Mouse (Mus musculus) liver, postnatal 0 days (tissue): Measurements from ENCODE around the gene Gm7879. TPM values are rescaled to one million over a fixed set of nuclear protein-coding genes. Genes with fewer than 3 reads are reported as not detected.
A peak's percentile ranks its signal among the peaks of the same experiment; 100 is the strongest.

Source experiments
- ATAC-seq: fragments of 200-750 bp; cut with Nextera tagmentation; 2 replicates; pipeline ENCODE4 v1.8.0; 2017; ENCODE audit warnings: mild to moderate bottlenecking, moderate library complexity
- DNase-seq: peaks from one replicate; pipeline ENCODE4 v3.0.0-alpha.2; 2016
- H3K27ac ChIP-seq: fragments of 300-500 bp; sonication (generic); 2 replicates; pipeline ENCODE4 v1.5.1; 2014; ENCODE audit warnings: antibody characterized with exemption, moderate library complexity, mild to moderate bottlenecking, low read depth
- H3K27me3 ChIP-seq: fragments of 300-500 bp; sonication (generic); 2 replicates; pipeline ENCODE4 v1.6.1; 2014; ENCODE audit warnings: low read length, control low read depth, mixed read lengths; ENCODE audit not compliant: insufficient read depth
- H3K36me3 ChIP-seq: fragments of 300-500 bp; sonication (generic); replicated peaks from 2 replicates; pipeline ENCODE4 v1.6.1; 2014; ENCODE audit warnings: mild to moderate bottlenecking, control low read depth, low read length, moderate library complexity, mixed read lengths; ENCODE audit not compliant: insufficient read depth
- H3K4me1 ChIP-seq: fragments of 300-500 bp; sonication (generic); 2 replicates; pipeline ENCODE4 v1.6.1; 2014; ENCODE audit warnings: antibody characterized with exemption, mild to moderate bottlenecking, control low read depth; ENCODE audit not compliant: insufficient read depth
- H3K4me2 ChIP-seq: fragments of 300-500 bp; sonication (generic); 2 replicates; pipeline ENCODE4 v1.6.1; 2014; ENCODE audit warnings: low read depth, mild to moderate bottlenecking, low read length, moderate library complexity, mixed read lengths
- H3K4me3 ChIP-seq: fragments of 300-500 bp; sonication (generic); 2 replicates; pipeline ENCODE4 v1.5.1; 2014; ENCODE audit warnings: low read depth, low read length
- H3K9ac ChIP-seq: fragments of 300-500 bp; sonication (generic); replicated peaks from 2 replicates; pipeline ENCODE4 v1.6.1; 2014; ENCODE audit warnings: mild to moderate bottlenecking, moderate library complexity
- H3K9me3 ChIP-seq: fragments of 300-500 bp; sonication (generic); 2 replicates; pipeline ENCODE4 v1.6.1; 2016; ENCODE audit warnings: mild to moderate bottlenecking, control low read depth, low read length, mixed read lengths
- CTCF ChIP-seq: sonication (generic); IDR thresholded peaks from 2 replicates; pipeline ENCODE4 v1.5.1; 2016; ENCODE audit warnings: antibody characterized with exemption, low read depth
- EP300 ChIP-seq: IDR thresholded peaks from 2 replicates; pipeline ENCODE4 v1.6.1; 2016; ENCODE audit warnings: antibody characterized with exemption, low read depth, mild to moderate bottlenecking
- WGBS: fragments of 180-500 bp; shearing (Covaris S2); extraction: QIAGEN DNeasy Blood & Tissue Kit; methylation state at CpG from one replicate; pipeline ENCODE4 v1.1.7; 2014; ENCODE audit not compliant: insufficient replicate concordance; 5-methylcytosine and 5-hydroxymethylcytosine counted together
- polyA plus RNA-seq: library from polyadenylated mRNA; unstranded; fragments of >200 nt; fragmentation: Nextera tagmentation; extraction: Ambion mirVana; gene quantifications from 2 replicates; pipeline ENCODE4 v1.2.1, GENCODE M21; 2015

Gm7879 gene
- polyA plus RNA-seq, 1 experiment from 2014 or later: 0.51 TPM

- Histone ChIP-seq H3K36me3 (no peaks in the 10 kb centered on the region), H3K4me3 (no peak overlapping the region), H3K4me1 (no peaks in the 10 kb centered on the region), H3K27ac (no peak overlapping the region), H3K4me2 (no peak overlapping the region), H3K9ac (no peak overlapping the region), H3K9me3 (no peaks in the 10 kb centered on the region), H3K27me3 (no peaks in the 10 kb centered on the region)
- no peak for DNase-seq
- ATAC-seq: no peak
- TF ChIP-seq EP300: no peak
- TF ChIP-seq CTCF: no peak
- 51% methylated on average over 2 of the region's 2 CpGs for WGBS
Observed at GRCm38 (mm10) chr5:43933269-43933668, 20.3 kb downstream of the Gm7879 start.

GRCm38 (mm10) chr5:43947330-43947977 lies 34.5 kb downstream of the Gm7879 start:
- WGBS: 28% methylated on average over 9 of the region's 9 CpGs
- Histone ChIP-seq H3K27me3 (no peaks in the 10 kb centered on the region), H3K36me3 (no peaks in the 10 kb centered on the region), H3K4me2 (peak overlapping the region; percentile 73), H3K9ac (no peak overlapping the region), H3K9me3 (no peaks in the 10 kb centered on the region), H3K27ac (no peak overlapping the region), H3K4me1 (peaks cover 13% of the 10 kb centered on the region), H3K4me3 (no peak overlapping the region)
- TF ChIP-seq CTCF (no peak), EP300 (no peak)
- no peak for DNase-seq
- no peak for ATAC-seq

GRCm38 (mm10) chr5:43948111-43948743 lies 35.3 kb downstream of the Gm7879 start:
- no peaks in the 10 kb centered on the region for H3K9me3 ChIP-seq
- TF ChIP-seq CTCF: peak; percentile 5; the same call in 1 of the 2 replicates
- no peak for TF ChIP-seq EP300
- no peaks in the 10 kb centered on the region for H3K27me3 ChIP-seq
- peak; percentile 74 for DNase-seq
- H3K4me1 ChIP-seq: peaks cover 13% of the 10 kb centered on the region
- H3K4me2 ChIP-seq: peak overlapping the region; percentile 73
- H3K36me3 ChIP-seq: no peaks in the 10 kb centered on the region
- WGBS: under 1% methylated on average over 27 of the region's 27 CpGs
- peak; percentile 96 for ATAC-seq
- H3K4me3 ChIP-seq: peak overlapping the region; percentile 22
- peak overlapping the region; percentile 75; the same call in 1 of the 2 replicates for H3K27ac ChIP-seq
- no peak overlapping the region for H3K9ac ChIP-seq

GRCm38 (mm10) chr5:43948748-43949275 lies 35.9 kb downstream of the Gm7879 start:
- Histone ChIP-seq H3K9ac (no peak overlapping the region), H3K27me3 (no peaks in the 10 kb centered on the region), H3K4me3 (peak overlapping the region; percentile 22; the same call in 1 of the 2 replicates), H3K4me2 (peak overlapping the region; percentile 73), H3K36me3 (no peaks in the 10 kb centered on the region), H3K4me1 (peaks cover 13% of the 10 kb centered on the region), H3K27ac (peak overlapping the region; percentile 75; the same call in 1 of the 2 replicates), H3K9me3 (no peaks in the 10 kb centered on the region)
- 4% methylated on average over 8 of the region's 8 CpGs for WGBS
- ATAC-seq: 0 out of 2 replicates have a peak, but pooled peaks have one; percentile 28
- peak; percentile 24 for DNase-seq
- no peak for TF ChIP-seq CTCF
- no peak for TF ChIP-seq EP300

- H3K27me3 ChIP-seq: no peaks in the 10 kb centered on the region
- H3K9ac ChIP-seq: no peak overlapping the region
- 78% methylated on average over 1 of the region's 1 CpGs for WGBS
- no peaks in the 10 kb centered on the region for H3K36me3 ChIP-seq
- no peak overlapping the region for H3K4me2 ChIP-seq
- no peaks in the 10 kb centered on the region for H3K9me3 ChIP-seq
- ATAC-seq (no peak), DNase-seq (no peak)
- H3K4me1 ChIP-seq: peaks cover 4% of the 10 kb centered on the region
- no peak for TF ChIP-seq EP300
- no peak for TF ChIP-seq CTCF
- H3K27ac ChIP-seq: no peak overlapping the region
- H3K4me3 ChIP-seq: no peak overlapping the region
Observed at GRCm38 (mm10) chr5:43953241-43953640, 40.3 kb downstream of the Gm7879 start.

GRCm38 (mm10) chr5:43959884-43960440 lies 47.0 kb downstream of the Gm7879 start:
- no peak overlapping the region for H3K27ac ChIP-seq
- TF ChIP-seq CTCF (no peak), EP300 (no peak)
- 82% methylated on average over 3 of the region's 3 CpGs for WGBS
- H3K9ac ChIP-seq: no peak overlapping the region
- DNase-seq (no peak), ATAC-seq (no peak)
- no peaks in the 10 kb centered on the region for H3K4me1 ChIP-seq
- no peaks in the 10 kb centered on the region for H3K27me3 ChIP-seq
- no peaks in the 10 kb centered on the region for H3K36me3 ChIP-seq
- H3K4me2 ChIP-seq: no peak overlapping the region
- H3K9me3 ChIP-seq: no peaks in the 10 kb centered on the region
- H3K4me3 ChIP-seq: no peak overlapping the region
